Mouse (Mus musculus) erythroid progenitor cell, adult 5-6 weeks (primary cell): ENCODE results near the gene Ndufa12. TPM values are rescaled to one million over a fixed set of nuclear protein-coding genes. Genes with fewer than 3 reads are reported as not detected.

ENCODE experiments used
- ATAC-seq: replicated peaks from 2 replicates; pipeline ENCODE4 v1.8.0; 2016; ENCODE audit warnings: moderate number of reproducible peaks, mild to moderate bottlenecking, moderate TSS enrichment, inconsistent platforms; ENCODE audit not compliant: poor library complexity, low FRiP score, severe bottlenecking
- total RNA-seq, 2 experiments: library from RNA; stranded (forward) in 1 of 2; stranded (reverse) in 1 of 2; fragments of 150-400 nt in 1 of 2; fragments of 186-747, 209-891 nt in 1 of 2; gene quantifications; 2 replicates each; pipeline versions ENCODE4 v1.2.3 to v1.2.4; 2015 to 2017; ENCODE audit warnings: low replicate concordance in 2 of 2

The Ndufa12 gene
- total RNA-seq (2015; ENCODE audit: low replicate concordance) (33.9 and 44.4 TPM in 2 replicates), total RNA-seq (2017; ENCODE audit: low replicate concordance) (56.6 and 63.0 TPM in 2 replicates)

- ATAC-seq: peak; percentile 98
Observed at GRCm38 (mm10) chr10:94198482-94199405, at the start of gene Ndufa12. Gene Ndufa12, plus strand, starts transcription at chr10:94198720.

GRCm38 (mm10) chr10:94151488-94151887 lies 47.0 kb upstream of the Ndufa12 start:
- no peak for ATAC-seq

GRCm38 (mm10) chr10:94153841-94154240 lies 44.7 kb upstream of the Ndufa12 start:
- ATAC-seq: no peak

GRCm38 (mm10) chr10:94158962-94159361 lies 39.6 kb upstream of the Ndufa12 start:
- ATAC-seq: no peak

- no peak for ATAC-seq
Observed at GRCm38 (mm10) chr10:94159406-94159805, 39.1 kb upstream of the Ndufa12 start.

- peak; percentile 46; the same call in 1 of the 2 replicates for ATAC-seq
Observed at GRCm38 (mm10) chr10:94161051-94161765, 37.3 kb upstream of the Ndufa12 start.

- no peak for ATAC-seq
Observed at GRCm38 (mm10) chr10:94162031-94162430, 36.5 kb upstream of the Ndufa12 start.

GRCm38 (mm10) chr10:94164104-94164845 lies 34.2 kb upstream of the Ndufa12 start:
- no peak for ATAC-seq

- no peak for ATAC-seq
Observed at GRCm38 (mm10) chr10:94165426-94165825, 33.1 kb upstream of the Ndufa12 start.

- no peak for ATAC-seq
Observed at GRCm38 (mm10) chr10:94167051-94167750, 31.3 kb upstream of the Ndufa12 start.

GRCm38 (mm10) chr10:94171440-94172130 lies 26.9 kb upstream of the Ndufa12 start:
- no peak for ATAC-seq

- ATAC-seq: no peak
Observed at GRCm38 (mm10) chr10:94172137-94172536, 26.4 kb upstream of the Ndufa12 start.

- ATAC-seq: no peak
Observed at GRCm38 (mm10) chr10:94172706-94173105, 25.8 kb upstream of the Ndufa12 start.

GRCm38 (mm10) chr10:94174652-94175051 lies 23.9 kb upstream of the Ndufa12 start:
- ATAC-seq: no peak

GRCm38 (mm10) chr10:94183199-94183598 lies 15.3 kb upstream of the Ndufa12 start:
- no peak for ATAC-seq

- ATAC-seq: no peak
Observed at GRCm38 (mm10) chr10:94204973-94205372, 6.5 kb downstream of the Ndufa12 start.

- no peak for ATAC-seq
Observed at GRCm38 (mm10) chr10:94210718-94211618, 12.4 kb downstream of the Ndufa12 start.

- no peak for ATAC-seq
Observed at GRCm38 (mm10) chr10:94211725-94212124, 13.2 kb downstream of the Ndufa12 start.
